Mouse (Mus musculus) limb, embryonic 10.5 days (tissue): ENCODE data around the gene Kremen1. TPM values are rescaled to one million over a fixed set of nuclear protein-coding genes. Genes with fewer than 3 reads are reported as not detected.
A peak's percentile ranks its signal among the peaks of the same experiment; 100 is the strongest.

Experiments used
- DNase-seq: peaks from one replicate; pipeline ENCODE4 v3.0.0-alpha.2; 2017; ENCODE audit warnings: low spot score
- H3K27ac ChIP-seq: fragments of 300-500 bp; sonication (generic); 2 replicates; pipeline ENCODE4 v1.5.1; 2016; ENCODE audit warnings: mild to moderate bottlenecking
- H3K27me3 ChIP-seq: fragments of 300-500 bp; sonication (generic); 2 replicates; pipeline ENCODE4 v1.6.1; 2016; ENCODE audit warnings: low read depth, mild to moderate bottlenecking; ENCODE audit not compliant: poor library complexity, severe bottlenecking
- H3K36me3 ChIP-seq: fragments of 300-500 bp; sonication (generic); 2 replicates; pipeline ENCODE4 v1.6.1; 2016; ENCODE audit warnings: mild to moderate bottlenecking, moderate library complexity
- H3K4me1 ChIP-seq: fragments of 300-500 bp; sonication (generic); 2 replicates; pipeline ENCODE4 v1.6.1; 2016
- H3K4me3 ChIP-seq: fragments of 300-500 bp; sonication (generic); 2 replicates; pipeline ENCODE4 v1.5.1; 2016; ENCODE audit warnings: mild to moderate bottlenecking, moderate library complexity
- H3K9me3 ChIP-seq: fragments of 300-500 bp; sonication (generic); replicated peaks from 2 replicates; pipeline ENCODE4 v1.6.1; 2016; ENCODE audit warnings: mild to moderate bottlenecking
- WGBS: fragments of 180-500 bp; shearing (Covaris S2); methylation state at CpG from one replicate; pipeline ENCODE4 v1.1.7; 2016; 5-methylcytosine and 5-hydroxymethylcytosine counted together
- polyA plus RNA-seq: library from polyadenylated mRNA; unstranded; fragments of >200 nt; fragmentation: Nextera tagmentation; extraction: Ambion mirVana; gene quantifications from 2 replicates; pipeline ENCODE4 v1.2.1, GENCODE M21; 2016

The Kremen1 gene
- polyA plus RNA-seq, 1 experiment from 2014 or later, result 17.8 TPM

DNA sequence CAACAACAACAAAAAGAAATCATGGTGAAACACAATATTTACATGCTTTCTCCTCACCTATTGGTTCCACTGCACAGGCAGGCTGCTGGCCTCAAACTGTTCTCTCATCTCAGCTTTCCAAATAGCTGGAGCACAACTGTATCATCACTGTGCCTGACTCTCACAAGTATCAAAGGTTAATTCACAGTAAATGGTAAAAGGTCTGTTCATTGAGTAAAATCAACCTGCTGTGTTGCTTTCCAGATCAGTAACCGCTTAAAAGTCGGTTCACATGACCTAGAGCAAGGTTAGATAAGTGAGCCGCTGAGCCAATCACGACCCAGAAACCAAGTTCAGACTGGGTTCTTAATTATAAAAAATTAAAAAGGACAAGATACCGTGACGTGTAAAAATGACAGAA is 3.3 kb downstream of the Kremen1 start:
- H3K9me3 ChIP-seq, result no peaks in the 10 kb centered on the region
- WGBS, result 96% methylated on average over 6 of the region's 6 CpGs

DNA sequence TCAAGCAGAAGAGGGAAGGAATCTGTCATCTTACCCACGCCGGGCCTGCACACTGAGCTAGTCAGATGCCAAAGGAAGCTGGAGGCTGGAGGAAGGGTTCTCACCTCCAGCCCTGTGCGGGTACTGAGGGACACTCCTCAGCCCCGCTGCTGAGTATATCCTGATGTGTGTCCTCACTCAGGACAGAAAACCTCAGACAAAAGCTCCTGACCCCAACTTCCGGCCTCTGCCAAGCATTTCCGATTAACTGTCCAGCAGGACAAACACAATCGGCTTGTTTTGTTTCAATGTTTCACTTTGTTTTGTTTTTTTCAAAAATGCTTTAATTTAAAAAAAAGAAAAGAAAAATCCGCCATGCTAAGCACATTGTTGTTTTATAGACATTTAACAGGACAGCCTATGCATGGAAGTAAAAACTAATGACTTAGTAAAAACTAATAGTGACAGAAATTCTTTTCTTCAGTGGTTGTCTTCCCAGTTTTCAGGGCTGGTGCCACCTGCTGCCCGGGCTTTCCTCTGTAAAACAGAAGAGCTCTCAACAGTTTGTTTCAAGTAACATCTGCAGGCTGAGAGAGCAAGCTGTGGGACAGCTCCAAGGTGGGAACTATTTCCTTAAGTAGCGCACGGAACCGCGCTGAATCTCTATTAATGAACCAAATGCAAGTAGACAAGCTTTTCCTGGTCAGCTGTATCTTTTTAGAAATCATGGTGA is 4.1 kb downstream of the Kremen1 start:
- 84% methylated on average over 13 of the region's 13 CpGs for WGBS
- H3K36me3 ChIP-seq, result no peaks in the 10 kb centered on the region

More for the DNA sequence above, 3.3 kb downstream of the Kremen1 start:
- no peak for DNase-seq
- Histone ChIP-seq H3K27ac (no peak overlapping the region), H3K36me3 (no peaks in the 10 kb centered on the region), H3K4me3 (no peak overlapping the region), H3K27me3 (peaks cover 10% of the 10 kb centered on the region), H3K4me1 (peaks cover 59% of the 10 kb centered on the region)

GRCm38 (mm10) chr11:5255509-5256014 is 5.8 kb downstream of the Kremen1 start:
- Histone ChIP-seq H3K4me1 (peaks cover 63% of the 10 kb centered on the region), H3K27me3 (no peaks in the 10 kb centered on the region), H3K27ac (peak overlapping the region; percentile 64; the same call in 1 of the 2 replicates), H3K36me3 (no peaks in the 10 kb centered on the region), H3K9me3 (no peaks in the 10 kb centered on the region), H3K4me3 (no peak overlapping the region)
- WGBS, result 14% methylated on average over 9 of the region's 9 CpGs
- no peak for DNase-seq

More for the DNA sequence above, 4.1 kb downstream of the Kremen1 start:
- H3K27ac ChIP-seq, result peak overlapping the region; percentile 77
- peaks cover 3% of the 10 kb centered on the region; the same call in 1 of the 2 replicates for H3K27me3 ChIP-seq
- H3K4me3 ChIP-seq, result no peak overlapping the region
- H3K4me1 ChIP-seq, result peaks cover 64% of the 10 kb centered on the region
- DNase-seq, result no peak
- H3K9me3 ChIP-seq, result no peaks in the 10 kb centered on the region

DNA sequence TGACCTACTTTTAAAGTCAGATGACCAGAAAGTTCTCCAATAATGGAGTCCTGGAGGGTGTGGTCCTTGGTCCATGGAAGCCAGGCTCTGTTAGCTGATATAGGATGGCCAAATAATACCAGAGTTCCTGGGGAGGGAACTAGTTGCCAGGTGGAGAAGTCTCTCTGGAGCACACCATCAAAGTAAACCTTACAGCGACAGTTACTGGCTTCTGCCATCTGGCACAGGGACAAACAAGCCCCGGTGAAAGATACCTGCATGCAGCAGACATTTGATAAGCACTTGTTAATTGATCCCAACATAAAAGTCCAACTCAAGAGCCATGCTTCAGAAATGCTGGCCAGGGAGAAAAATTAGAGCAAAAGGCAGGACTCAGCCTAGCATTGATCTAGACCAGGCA is 7.3 kb downstream of the Kremen1 start:
- peaks cover 57% of the 10 kb centered on the region for H3K4me1 ChIP-seq
- WGBS, result 69% methylated on average over 2 of the region's 2 CpGs
- H3K4me3 ChIP-seq, result no peak overlapping the region
- no peaks in the 10 kb centered on the region for H3K9me3 ChIP-seq
- no peaks in the 10 kb centered on the region for H3K36me3 ChIP-seq
- no peaks in the 10 kb centered on the region for H3K27me3 ChIP-seq
- H3K27ac ChIP-seq, result no peak overlapping the region; the same call in 1 of the 2 replicates
- DNase-seq, result no peak

GRCm38 (mm10) chr11:5253528-5253927 is 7.8 kb downstream of the Kremen1 start:
- no peaks in the 10 kb centered on the region for H3K27me3 ChIP-seq
- H3K36me3 ChIP-seq, result no peaks in the 10 kb centered on the region
- no peaks in the 10 kb centered on the region for H3K9me3 ChIP-seq
- no peak overlapping the region for H3K4me3 ChIP-seq
- 65% methylated on average over 3 of the region's 3 CpGs for WGBS
- no peak for DNase-seq
- peaks cover 57% of the 10 kb centered on the region for H3K4me1 ChIP-seq
- no peak overlapping the region for H3K27ac ChIP-seq

GRCm38 (mm10) chr11:5252727-5253126 is 8.6 kb downstream of the Kremen1 start:
- Histone ChIP-seq H3K9me3 (no peaks in the 10 kb centered on the region), H3K27ac (peak overlapping the region; percentile 40; the same call in 1 of the 2 replicates), H3K27me3 (no peaks in the 10 kb centered on the region), H3K36me3 (no peaks in the 10 kb centered on the region), H3K4me1 (peaks cover 57% of the 10 kb centered on the region), H3K4me3 (no peak overlapping the region)
- 79% methylated on average over 8 of the region's 8 CpGs for WGBS
- no peak for DNase-seq

DNA sequence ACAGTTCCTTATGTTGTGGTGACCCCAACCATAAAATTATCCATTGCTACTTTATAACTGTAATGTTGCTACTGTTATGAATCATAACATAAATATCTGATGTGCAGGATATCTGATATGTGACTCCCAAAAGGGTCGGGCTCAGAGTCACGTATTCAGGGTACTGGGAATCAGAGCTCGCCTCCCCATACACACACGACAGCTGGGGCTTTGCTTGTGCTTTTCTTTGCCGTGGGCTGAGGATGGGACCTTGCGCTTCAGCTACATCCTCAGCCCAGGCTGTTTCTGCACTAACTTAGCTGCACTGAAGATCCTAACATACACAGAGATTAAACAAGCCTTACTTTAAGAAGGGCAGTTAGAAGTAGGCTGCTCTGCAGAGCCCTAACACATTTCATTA is 10.2 kb downstream of the Kremen1 start:
- WGBS, result 75% methylated on average over 6 of the region's 6 CpGs
- H3K4me1 ChIP-seq, result peaks cover 46% of the 10 kb centered on the region
- no peaks in the 10 kb centered on the region for H3K9me3 ChIP-seq
- H3K27me3 ChIP-seq, result no peaks in the 10 kb centered on the region
- no peak for DNase-seq
- H3K36me3 ChIP-seq, result no peaks in the 10 kb centered on the region
- no peak overlapping the region for H3K4me3 ChIP-seq
- H3K27ac ChIP-seq, result no peak overlapping the region

- WGBS, result 78% methylated on average over 2 of the region's 2 CpGs
- DNase-seq, result no peak
- no peak overlapping the region for H3K4me3 ChIP-seq
- H3K27ac ChIP-seq, result no peak overlapping the region
- no peaks in the 10 kb centered on the region for H3K27me3 ChIP-seq
- H3K9me3 ChIP-seq, result no peaks in the 10 kb centered on the region
- H3K36me3 ChIP-seq, result peaks cover under 1% of the 10 kb centered on the region
- H3K4me1 ChIP-seq, result peaks cover 42% of the 10 kb centered on the region
Measured at GRCm38 (mm10) chr11:5248200-5248599, 13.2 kb downstream of the Kremen1 start.

DNA sequence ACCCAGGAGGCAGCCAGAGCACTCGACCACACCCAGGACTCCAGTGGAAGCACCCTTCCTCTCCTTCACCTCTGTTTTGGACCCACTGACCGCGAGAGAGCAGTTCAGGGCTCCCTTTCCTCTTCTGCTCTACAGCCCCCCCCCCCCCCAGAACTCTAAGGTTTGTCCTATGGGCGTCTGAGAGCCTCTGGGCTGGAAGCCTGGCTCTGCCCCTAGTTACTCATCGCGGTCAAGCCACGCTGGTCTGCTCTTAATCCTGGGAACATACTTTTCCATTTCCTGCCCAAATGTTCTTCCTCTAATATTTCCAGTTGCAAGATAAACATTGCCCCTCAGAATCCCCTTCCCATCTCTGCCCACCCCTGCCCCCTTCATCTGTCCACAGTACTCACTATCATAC is 15.9 kb downstream of the Kremen1 start:
- no peak overlapping the region for H3K4me3 ChIP-seq
- H3K27me3 ChIP-seq, result no peaks in the 10 kb centered on the region
- peaks cover 28% of the 10 kb centered on the region for H3K4me1 ChIP-seq
- peak overlapping the region; percentile 74 for H3K27ac ChIP-seq
- peaks cover 17% of the 10 kb centered on the region for H3K36me3 ChIP-seq
- no peaks in the 10 kb centered on the region for H3K9me3 ChIP-seq
- WGBS, result 86% methylated on average over 7 of the region's 7 CpGs
- DNase-seq, result no peak

- Histone ChIP-seq H3K4me3 (peak overlapping the region; percentile 14), H3K9me3 (no peaks in the 10 kb centered on the region), H3K4me1 (peaks cover 35% of the 10 kb centered on the region), H3K27ac (peak overlapping the region; percentile 74), H3K27me3 (no peaks in the 10 kb centered on the region), H3K36me3 (peaks cover 17% of the 10 kb centered on the region)
- 37% methylated on average over 8 of the region's 8 CpGs for WGBS
- peak; percentile 48 for DNase-seq
Measured at GRCm38 (mm10) chr11:5244749-5245130, 16.6 kb downstream of the Kremen1 start.

DNA sequence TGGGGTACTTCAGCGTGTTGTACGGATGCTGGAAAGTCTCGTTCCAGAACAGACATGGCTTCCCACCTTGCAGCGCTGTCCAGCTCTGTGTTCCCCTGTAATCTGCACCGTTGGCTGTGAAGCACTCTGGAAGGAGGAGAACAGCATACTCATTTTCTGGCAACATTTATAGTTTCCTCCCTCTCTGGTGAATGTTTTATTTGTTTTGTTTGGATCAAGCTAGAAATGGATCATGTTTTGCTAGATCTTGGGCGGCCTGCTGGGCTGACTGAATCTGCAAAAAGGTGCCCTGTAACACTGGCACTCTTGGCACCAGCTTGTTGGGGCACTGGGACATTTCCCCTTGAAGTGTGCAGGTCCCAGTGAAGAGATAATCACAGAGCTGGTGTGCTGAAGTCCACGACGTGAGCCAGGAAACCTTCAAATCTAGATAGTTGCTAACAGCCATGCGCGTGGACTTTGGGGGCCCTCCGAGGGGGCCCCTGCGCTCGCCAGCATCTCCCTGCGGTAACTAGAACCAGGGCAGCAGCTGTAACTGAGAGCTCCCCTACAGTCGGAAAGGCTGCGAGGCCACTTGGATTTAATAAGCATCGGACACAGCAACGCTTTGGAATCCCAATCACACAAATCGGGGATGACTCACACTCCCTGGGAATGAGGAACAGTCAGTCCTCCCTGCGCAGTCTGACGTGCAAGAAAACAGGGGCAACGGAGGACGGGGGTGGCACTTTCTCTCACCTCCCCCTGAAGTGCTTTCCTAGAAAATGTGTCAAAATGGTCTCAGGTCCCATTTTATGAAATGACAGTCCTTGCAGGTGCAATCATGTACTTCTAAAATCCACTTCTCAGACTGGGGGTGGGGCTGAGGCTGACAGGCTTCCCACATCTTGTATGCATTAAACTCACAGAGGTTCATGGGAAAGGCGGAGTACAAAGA is 17.3 kb downstream of the Kremen1 start:
- Histone ChIP-seq H3K4me1 (peaks cover 41% of the 10 kb centered on the region), H3K9me3 (no peaks in the 10 kb centered on the region), H3K27ac (peak overlapping the region; percentile 74), H3K36me3 (peaks cover 17% of the 10 kb centered on the region), H3K4me3 (peak overlapping the region; percentile 14), H3K27me3 (no peaks in the 10 kb centered on the region)
- 63% methylated on average over 24 of the region's 24 CpGs for WGBS
- DNase-seq, result no peak

DNA sequence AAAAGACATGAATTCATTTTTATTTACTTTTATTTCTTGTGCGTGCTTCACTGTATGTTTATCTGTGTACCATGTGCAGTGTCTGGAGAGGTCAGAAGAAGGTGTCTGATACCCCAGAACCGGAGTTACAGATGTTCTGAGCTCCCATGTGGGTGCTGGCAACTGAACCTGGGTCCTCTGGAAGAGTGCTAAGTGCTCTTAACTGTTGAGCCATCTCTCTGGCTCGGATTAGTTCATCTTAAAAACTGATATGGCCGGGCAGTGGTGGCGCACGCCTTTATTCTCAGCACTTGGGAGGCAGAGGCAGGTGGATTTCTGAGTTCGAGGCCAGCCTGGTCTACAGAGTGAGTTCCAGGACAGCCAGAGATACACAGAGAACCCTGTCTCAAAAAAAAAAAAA is 18.1 kb downstream of the Kremen1 start:
- Histone ChIP-seq H3K36me3 (peaks cover 17% of the 10 kb centered on the region), H3K4me1 (peaks cover 45% of the 10 kb centered on the region), H3K9me3 (no peaks in the 10 kb centered on the region), H3K27me3 (no peaks in the 10 kb centered on the region), H3K4me3 (no peak overlapping the region), H3K27ac (no peak overlapping the region)
- WGBS, result 95% methylated on average over 7 of the region's 7 CpGs
- no peak for DNase-seq

DNA sequence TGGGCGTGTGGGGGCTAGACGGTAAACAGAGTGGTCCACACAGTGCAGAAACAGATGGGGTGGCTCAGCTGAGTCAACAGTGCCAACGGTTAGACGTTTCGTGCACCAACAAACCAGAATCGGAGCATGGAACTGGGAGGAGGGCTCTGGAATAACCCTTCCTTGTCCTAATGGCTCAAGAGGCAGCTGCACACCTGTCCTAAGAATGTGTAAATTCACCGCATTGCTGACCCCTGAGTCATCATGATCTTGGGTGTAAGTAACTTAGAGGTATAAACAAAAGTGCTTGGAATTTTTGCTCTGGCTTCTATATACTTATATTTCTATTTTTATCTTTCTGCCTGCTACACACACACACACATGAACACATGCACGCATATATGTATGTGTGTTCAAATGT is 19.2 kb downstream of the Kremen1 start:
- no peak overlapping the region for H3K4me3 ChIP-seq
- peaks cover 45% of the 10 kb centered on the region for H3K4me1 ChIP-seq
- peaks cover 22% of the 10 kb centered on the region for H3K36me3 ChIP-seq
- H3K27me3 ChIP-seq, result no peaks in the 10 kb centered on the region
- no peak overlapping the region for H3K27ac ChIP-seq
- WGBS, result 94% methylated on average over 8 of the region's 8 CpGs
- H3K9me3 ChIP-seq, result no peaks in the 10 kb centered on the region
- no peak for DNase-seq
